Mouse (Mus musculus): ENCODE data around the gene Gm10309.

Gm10309 gene

GRCm38 (mm10) chr17:86505183-86505631 is at the start of gene Gm10309:
TSS of gene Gm10309 (minus strand) at chr17:86505232.
- DNase-seq: no peak

DNA sequence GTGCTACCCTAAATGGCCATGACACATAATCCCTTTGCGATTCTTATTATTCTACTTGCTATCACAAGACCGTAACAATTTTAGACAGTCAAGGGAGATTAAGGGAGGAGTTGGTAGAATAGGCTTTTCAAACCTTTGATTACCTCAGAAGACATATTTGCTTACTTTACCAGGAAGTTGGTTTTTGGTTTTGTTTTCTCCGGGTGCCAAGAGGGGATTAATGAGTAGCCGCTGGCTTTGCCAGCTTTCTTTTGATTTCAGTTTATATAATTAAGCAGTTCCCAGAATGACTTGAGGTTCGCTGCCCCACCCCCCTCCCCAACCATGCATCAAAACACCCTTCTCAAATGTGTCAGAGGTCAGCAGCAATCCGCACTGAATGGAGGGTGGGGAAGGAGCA is 47.0 kb upstream of the Gm10309 start:
- DNase-seq: no peak

DNA sequence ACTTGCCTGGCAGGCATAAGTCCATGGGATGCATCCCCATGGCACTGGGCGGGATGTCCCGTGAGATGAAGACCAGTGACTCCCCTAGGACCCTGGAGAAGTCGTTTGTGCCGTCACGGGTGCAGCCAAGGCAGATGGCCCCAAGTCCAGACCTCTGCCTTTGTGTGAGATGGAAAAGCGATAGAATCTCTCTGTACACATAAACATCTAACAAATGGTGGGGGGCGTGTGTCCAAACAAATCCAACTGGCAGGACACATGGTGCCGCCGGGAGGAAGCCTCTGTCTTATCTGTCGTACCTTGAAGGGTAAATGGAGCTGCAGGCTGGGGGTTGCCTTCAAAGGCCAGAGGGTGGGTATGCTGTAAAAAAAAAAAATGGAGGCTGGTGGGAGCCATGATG is 46.5 kb upstream of the Gm10309 start:
- DNase-seq: no peak

DNA sequence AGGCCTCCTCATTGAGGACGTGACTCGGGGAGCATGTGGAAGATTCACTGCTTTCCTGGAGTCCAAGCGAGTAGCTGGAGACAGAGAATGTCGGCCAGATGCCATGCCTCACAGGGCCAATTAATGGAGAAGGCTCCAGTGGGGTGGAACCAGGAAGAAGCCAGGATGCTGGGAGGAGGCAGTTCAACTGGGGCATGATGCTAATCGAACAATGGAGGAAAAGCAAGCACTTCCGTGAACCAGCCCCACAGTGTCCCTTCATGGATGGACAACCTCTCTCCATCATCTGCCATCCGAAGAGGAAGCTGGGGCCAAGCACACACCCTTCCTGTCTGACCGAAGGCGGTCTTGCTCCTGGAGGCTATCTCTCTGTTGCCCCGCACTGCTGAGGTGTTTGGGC is 44.1 kb upstream of the Gm10309 start:
- no peak for DNase-seq

DNA sequence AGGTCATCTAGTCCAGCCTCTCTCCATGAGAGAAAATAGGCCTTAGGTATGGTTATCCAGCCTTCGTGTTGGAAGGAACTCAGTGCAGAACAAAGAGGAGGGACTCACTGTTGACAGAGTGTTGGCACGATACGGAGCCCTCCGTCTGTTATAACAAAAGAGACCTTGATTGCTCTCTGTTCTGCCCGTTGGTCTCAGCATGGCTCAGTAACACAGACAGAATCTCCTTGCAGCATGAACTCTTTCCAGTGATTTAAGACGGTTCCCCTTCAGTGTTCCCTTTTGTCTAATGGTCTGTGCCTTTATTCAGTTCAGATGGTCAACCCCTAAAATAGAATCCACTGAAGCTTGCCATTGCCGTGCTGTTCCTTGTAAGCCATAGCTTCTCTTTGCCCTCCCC is 41.5 kb upstream of the Gm10309 start:
- DNase-seq: no peak

GRCm38 (mm10) chr17:86539881-86540430 is 34.9 kb upstream of the Gm10309 start:
- no peak for DNase-seq

DNA sequence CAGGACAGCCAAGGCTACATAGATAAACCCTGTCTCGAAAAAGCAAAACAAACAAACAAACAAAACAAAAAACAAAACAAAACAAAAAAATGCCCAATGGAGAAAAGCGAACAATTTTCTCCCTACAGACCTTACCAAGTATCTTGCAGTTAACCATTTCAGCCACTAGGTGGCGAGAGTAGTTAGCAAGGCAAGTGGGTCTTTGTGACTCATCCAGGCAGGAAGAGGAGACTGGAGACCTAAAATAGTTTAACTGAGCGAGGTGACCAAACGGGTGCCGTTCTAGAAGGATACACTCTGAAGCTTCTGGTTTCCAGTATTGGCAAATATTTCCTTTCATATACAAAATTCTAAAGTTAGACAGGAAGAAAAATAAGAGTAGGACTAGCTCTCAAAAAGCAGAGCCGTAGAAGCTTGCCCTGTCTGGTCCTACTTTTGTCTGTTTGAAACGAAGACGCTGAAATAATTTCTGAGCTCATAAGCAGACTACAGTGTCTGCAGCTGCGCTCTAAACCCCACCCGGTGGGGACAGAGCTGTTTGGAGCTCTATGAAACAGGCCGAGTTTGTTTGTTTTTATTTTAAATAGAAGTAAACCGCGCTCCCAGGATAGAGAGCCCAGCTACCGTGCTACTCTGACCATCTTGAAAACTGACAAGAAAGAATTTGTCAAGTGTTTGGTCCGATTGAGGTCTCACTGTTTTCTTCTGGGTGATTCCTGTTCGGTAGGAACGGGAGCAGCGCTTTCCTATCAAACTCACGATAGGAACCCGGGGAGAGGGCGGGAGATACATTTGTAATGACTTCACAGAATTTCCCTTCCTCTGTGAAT is 31.0 kb upstream of the Gm10309 start:
- peak; percentile 82 for DNase-seq

DNA sequence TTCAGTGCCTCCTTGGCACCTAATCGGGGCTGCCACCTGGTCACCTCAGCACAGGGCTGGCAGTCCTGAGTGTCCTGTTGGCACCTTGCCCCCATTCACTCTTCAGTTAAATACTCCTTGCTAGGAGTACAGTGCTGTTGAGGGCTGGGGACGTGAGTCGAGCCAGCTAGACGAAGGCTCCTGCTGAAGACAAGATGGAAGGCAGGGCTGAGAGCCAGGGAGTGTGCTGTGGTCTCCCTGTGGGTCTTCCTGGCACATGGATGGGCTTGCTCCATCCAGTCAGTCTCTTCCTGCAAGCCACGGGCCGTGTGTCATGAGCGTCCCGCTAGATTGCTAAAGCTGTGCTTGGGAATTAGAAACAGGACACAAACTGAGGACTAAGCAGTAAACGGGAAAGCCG is 30.1 kb upstream of the Gm10309 start:
- no peak for DNase-seq

- no peak for DNase-seq
Observed at GRCm38 (mm10) chr17:86533549-86533851, 28.5 kb upstream of the Gm10309 start.

GRCm38 (mm10) chr17:86532783-86533548 is 27.9 kb upstream of the Gm10309 start:
- DNase-seq: no peak

DNA sequence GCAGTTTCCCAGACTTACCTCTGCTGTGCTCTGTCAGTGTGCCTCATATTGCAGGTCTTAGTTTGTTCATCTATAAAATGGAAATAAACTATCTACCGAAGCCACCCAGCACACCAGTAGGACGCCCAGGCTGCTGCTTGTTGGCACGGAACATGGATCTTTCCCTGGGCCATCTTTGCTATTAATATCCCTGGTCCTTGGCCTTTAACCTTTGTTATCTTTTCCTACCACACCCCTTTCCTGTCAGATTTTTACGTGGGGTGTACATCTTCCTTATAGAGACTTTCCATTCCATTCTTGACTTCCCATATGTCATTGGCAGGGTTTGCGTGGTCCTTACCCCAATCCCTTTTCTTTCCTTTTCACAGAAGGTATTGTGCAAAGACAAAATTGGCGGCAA is 26.2 kb upstream of the Gm10309 start:
- DNase-seq: no peak

DNA sequence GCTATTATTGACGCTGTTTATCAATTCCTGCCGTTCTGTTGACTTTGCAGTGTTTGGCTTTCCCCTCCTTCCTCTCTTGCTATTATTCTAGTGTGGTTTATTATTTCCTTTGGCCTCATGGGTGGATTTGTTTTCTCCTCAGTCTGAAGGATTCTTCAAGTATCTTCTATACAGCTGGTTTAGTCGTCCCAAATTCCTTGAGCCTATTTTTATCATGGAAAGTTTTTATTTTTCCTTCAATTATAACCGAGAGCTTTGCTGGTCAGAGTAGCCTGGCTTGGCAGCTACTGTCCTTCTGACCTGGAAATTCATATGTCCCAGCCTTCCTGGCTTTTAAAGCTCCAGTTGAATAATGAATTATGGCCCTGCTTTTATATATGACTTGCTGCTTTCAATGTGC is 24.4 kb upstream of the Gm10309 start:
- no peak for DNase-seq

DNA sequence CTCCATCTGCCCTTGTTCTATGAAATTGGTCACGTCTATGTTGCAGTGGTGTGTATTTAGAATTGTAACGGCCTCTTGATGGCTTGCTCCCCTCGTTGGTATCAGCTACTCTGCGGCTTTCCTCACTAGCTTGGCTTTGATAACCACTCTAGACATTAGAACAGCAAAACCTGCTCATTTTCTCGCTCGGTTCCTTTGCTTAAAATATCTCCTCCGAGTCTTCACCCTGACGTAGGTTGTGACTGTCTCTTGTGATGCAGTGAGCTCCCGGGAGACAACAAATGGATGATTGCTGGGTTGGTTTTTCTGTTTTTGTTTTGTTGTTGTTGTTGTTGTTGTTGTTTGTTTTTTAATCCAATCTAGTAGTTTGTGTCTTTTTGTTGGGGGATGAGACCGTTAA is 24.0 kb upstream of the Gm10309 start:
- no peak for DNase-seq

DNA sequence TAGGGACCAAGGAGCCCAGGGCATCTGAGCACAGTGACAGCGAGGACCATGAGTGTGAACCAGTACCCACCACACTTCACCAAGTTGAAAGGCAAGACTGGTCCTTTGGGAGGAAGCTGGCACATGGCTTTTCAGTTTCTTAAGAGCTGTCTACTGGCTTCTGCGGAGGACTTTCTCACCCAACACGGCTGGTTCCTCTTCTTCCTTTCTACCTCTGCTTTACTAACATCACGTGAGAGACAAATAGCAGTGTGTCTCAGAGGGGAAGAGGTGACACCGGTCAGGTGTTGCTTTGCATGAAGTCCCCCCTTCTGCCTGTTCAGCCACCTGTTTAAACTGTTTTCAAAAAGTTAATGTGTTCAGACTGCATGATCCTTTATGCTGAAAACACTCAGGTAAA is 22.3 kb upstream of the Gm10309 start:
- no peak for DNase-seq

GRCm38 (mm10) chr17:86526016-86526415 is 21.0 kb upstream of the Gm10309 start:
- DNase-seq: no peak

DNA sequence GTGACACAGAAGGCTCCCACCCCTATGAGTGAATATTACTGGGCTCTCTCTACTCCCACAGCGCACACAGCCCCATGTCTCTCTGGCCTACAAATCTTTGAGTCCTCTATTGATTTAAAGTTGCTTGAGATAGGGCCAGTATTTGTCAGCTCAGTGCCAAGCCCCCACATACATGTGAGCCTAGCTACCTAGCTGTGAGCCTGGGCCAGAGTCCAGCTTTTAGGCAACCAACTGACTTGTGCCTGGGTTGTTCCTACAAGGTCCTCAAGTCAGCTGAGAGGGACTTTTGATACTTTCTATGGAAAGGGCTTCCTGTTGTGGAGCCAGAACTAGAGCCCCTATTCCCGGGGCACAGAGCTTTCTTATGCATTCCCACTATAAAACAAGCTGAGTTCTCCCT is 20.0 kb upstream of the Gm10309 start:
- DNase-seq: no peak

DNA sequence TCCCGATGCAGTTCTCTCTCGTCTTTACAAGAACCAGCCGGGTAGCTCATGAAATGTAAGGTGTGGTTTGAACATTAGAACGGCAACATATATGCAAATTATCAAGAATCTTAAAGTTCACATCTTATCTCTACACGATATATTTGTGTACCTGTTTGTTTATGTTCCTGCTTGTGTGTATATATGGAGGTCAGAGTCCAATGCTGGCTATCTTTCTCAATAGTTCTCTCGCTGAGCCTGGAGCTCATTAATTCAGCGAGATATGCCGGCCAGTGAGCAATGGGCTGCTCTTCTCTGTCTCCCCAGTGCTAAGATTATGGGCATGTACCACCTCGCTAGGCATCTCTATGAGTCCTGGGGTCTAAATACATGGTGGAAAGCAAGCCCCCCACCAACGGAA is 18.8 kb upstream of the Gm10309 start:
- DNase-seq: no peak

DNA sequence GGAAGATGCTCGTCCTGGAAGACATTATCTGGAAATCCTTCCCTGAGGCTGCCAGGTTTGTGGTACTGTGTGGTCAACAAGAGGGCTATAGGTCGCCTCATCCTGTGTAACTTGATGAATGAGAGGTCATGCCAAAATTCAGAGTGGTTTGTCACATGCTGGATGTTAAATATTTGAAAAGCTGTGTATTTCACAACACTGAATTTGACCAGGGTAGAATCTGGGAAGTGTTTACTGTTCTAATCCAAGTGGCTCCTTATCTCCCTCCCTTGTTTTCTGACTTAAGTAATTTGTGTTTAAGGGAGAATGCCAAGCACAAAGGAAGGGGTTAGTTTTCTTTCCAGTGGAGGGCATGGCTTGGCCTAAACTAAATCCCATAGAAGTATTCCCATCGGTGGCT is 18.3 kb upstream of the Gm10309 start:
- no peak for DNase-seq

- DNase-seq: no peak
Observed at GRCm38 (mm10) chr17:86522649-86523048, 17.6 kb upstream of the Gm10309 start.

- no peak for DNase-seq
Observed at GRCm38 (mm10) chr17:86521252-86521651, 16.2 kb upstream of the Gm10309 start.

DNA sequence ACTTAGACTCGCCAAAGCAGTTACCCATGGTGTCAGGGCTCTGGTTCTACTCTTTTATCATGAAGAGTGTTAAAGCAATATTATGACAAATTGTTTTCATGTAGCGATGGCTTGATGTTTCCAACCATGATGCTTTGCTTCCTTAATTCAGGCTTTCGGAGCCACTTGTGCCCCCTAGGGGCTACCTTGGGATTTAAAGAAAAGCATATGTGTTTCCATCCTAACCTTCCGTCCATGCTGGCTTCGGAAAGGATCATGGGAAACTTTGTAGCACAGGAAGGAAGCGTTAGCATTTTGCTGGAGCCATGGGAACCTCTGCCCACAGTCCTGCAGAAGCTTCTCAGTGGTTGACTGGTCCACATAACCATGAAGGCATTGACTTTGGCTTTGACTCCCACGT is 13.6 kb upstream of the Gm10309 start:
- DNase-seq: no peak

GRCm38 (mm10) chr17:86516630-86517029 is 11.6 kb upstream of the Gm10309 start:
- DNase-seq: no peak

- DNase-seq: no peak
Observed at GRCm38 (mm10) chr17:86514974-86515620, 10.1 kb upstream of the Gm10309 start.

DNA sequence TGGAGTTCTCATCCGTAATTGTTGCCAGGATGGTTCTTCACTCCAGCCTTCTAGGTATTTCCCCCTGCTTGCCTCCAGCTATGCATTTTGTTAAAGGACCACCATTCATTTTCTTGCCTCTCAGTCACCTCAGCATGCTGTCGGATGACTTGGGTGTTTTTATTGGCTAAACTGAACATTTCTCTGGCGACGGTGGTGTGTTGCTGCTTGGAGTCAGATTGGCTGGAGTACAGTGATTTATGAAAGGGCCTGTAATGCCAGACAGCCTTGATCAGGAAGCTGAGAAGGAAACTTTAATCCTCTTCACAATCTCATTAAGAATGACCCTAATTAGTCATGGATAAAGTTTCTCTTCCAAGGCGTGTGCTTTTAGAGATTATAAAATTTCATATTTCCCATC is 4.8 kb upstream of the Gm10309 start:
- DNase-seq: no peak
